Mouse (Mus musculus): ENCODE measurements around the gene Enc1. TPM values are rescaled to one million over a fixed set of nuclear protein-coding genes. Genes with fewer than 3 reads are reported as not detected.
A peak's percentile ranks its signal among the peaks of the same experiment; 100 is the strongest.

Enc1 gene
- total RNA-seq, 2 experiments from 2014 or later, result 2.4 to 2.6 TPM

DNA sequence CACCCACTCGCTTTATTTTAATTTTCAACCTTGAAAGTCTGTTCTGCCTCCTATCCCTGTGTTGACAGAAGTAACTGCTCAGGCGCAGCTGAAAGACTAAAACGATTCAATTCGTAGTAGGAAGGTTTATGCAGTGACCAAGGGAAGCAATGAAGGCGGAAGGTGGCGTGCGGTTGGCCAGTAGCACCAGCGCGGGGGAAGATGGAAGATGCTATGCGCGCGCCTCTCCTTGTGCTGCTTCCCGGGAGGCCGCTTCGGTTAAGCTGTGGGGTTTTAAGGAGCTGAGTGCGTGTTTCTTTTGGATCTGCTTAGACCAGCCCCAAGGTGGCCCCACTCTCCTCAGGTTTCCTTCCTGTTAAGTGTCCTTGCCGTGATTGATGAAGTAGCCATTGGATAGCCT is 15.8 kb upstream of the Enc1 start:
- no peak for DNase-seq (ENCODE audit: low spot score)

DNA sequence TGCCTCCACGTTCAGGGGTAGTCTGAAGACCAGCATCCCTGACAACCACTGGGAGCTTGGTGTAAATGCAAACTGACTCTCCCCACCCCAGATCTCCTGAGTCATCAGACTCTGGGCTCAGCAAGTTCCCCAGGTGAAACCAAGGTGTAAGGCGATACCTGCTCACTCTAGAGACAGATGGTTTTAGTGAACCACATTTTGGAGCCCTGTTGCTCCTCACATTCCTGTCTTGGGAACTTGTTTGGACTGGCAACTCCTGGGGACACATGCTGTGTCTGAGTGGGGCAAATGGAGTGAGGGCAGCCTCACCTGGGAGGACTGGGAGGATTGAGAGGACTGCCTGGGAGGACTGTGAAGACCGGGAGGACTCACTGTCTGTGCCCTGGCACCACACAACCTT is 13.1 kb upstream of the Enc1 start:
- DNase-seq (ENCODE audit: low spot score), result no peak

DNA sequence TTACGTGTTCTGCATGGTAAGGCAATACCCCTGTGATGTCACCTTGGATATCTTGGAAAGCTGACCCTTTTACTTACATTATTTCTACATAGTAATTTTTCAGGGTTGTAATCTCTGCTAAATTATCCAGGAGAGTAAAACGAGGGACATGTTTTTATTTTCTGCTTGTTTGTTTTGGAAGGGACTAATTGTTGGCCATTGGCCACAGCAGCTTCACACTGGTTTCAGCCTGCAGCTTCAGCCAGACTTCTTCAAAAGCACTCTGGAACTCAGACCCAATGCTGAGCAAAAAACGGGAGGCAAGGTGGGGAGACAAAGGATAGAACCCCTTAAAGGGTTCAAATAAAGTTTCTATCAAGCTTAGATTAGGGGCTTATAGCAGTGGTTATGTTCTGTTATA is 10.8 kb upstream of the Enc1 start:
- no peak for DNase-seq (ENCODE audit: low spot score)

GRCm38 (mm10) chr13:97233092-97233491 is 7.8 kb upstream of the Enc1 start:
- no peak for DNase-seq (ENCODE audit: low spot score)

DNA sequence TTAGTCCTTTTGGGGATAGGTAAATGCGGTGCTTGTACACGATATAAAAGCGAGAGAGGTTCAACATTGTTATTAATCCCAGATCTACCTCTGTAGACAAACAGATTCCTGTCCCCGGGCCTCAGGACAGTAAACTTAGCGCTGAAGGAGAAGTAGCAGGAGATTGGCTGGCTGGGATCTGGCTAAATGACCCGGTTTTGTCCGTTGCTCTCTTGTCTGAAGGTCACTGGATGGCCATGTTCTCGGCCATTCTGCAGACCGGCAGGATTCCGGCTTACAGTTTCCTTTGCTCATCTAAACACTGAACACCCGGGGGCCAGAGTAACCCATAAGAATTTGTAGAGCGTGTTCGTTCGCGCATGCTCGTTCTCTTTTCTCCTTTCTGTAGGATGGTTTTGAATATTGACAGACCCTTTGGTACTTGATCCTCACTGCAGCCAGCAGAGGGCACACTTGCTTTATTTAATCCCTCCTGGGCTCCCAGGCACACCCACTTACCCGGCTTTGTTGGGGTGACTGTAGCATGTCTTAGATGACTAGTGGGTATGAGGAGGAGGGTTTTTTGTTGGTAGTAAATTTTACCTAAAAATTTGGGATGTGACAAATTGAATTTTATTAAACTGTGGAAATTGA is 6.0 kb upstream of the Enc1 start:
- DNase-seq (ENCODE audit: low spot score), result peak; percentile 85

DNA sequence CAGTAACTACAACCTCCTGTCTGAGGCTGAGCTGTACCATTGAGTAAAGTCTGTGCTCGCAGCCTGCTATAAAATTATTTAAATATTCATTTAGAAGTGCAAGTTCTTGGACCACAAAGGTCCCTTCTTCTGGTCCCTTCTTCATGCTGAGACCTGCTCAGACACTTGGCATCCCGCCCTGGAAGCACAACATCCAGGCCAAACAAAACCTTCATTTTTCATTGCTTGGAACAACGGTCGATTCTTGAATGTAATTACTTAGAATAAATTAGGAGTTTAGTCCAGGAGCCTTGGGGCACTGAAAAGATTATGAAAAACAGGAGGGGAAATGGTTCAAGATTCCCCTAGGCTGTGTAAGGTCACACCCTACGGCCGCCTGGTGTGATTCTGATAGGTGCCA is 5.0 kb upstream of the Enc1 start:
- DNase-seq (ENCODE audit: low spot score), result no peak

- DNase-seq (ENCODE audit: low spot score), result no peak
These were observed 3.2 kb upstream of the Enc1 start for GRCm38 (mm10) chr13:97237700-97238099.

- DNase-seq (ENCODE audit: low spot score), result no peak
These were observed 2.5 kb upstream of the Enc1 start for GRCm38 (mm10) chr13:97238181-97238981.

DNA sequence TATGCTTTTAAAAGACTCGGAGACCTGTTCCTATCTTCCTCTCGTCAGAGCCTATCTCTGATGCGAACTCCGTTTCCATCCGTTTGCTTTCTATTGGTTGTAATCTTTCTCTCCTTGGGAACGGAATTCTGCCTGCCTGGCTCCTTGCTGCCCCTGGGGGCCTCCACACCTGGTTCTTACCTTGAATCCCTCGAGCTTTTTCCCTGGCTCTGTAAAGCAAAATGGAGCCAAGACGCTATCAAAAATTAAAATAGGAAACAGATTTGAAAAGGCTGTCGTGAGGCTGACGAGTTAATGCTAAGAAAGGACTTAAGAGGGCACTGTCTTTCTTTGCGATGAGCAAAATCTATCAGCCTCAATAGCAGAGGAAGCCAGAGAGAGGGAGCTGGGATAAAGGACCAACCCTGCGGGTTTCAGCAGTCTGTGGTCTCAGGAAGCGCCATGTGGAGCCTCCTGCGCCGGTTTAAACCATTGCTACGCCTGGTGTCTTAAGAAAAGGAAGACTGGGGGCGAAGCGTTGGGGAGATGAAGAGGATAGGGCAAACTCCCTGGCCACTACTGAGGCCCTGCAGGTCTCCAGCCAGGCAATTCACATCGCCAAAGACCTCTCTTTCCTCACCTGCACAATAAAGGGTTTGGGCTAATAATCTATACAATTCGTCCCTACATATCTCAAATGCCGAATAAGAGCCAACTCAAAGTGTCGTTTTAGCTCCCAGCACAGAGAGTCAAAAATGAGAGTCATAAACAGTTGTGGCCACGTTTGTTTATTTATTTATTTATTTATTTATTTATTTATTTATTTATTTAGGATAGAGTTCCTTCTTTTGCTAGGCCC is 1.3 kb upstream of the Enc1 start:
- peak; percentile 48 for DNase-seq (ENCODE audit: low spot score)

- peak; percentile 81 for DNase-seq (ENCODE audit: low spot score)
These were observed 483 bp upstream of the Enc1 start for GRCm38 (mm10) chr13:97240279-97240964.

GRCm38 (mm10) chr13:97241787-97242280 is 929 bp downstream of the Enc1 start:
- DNase-seq (ENCODE audit: low spot score), result no peak

GRCm38 (mm10) chr13:97242716-97243115 is 1.8 kb downstream of the Enc1 start:
- no peak for DNase-seq (ENCODE audit: low spot score)

DNA sequence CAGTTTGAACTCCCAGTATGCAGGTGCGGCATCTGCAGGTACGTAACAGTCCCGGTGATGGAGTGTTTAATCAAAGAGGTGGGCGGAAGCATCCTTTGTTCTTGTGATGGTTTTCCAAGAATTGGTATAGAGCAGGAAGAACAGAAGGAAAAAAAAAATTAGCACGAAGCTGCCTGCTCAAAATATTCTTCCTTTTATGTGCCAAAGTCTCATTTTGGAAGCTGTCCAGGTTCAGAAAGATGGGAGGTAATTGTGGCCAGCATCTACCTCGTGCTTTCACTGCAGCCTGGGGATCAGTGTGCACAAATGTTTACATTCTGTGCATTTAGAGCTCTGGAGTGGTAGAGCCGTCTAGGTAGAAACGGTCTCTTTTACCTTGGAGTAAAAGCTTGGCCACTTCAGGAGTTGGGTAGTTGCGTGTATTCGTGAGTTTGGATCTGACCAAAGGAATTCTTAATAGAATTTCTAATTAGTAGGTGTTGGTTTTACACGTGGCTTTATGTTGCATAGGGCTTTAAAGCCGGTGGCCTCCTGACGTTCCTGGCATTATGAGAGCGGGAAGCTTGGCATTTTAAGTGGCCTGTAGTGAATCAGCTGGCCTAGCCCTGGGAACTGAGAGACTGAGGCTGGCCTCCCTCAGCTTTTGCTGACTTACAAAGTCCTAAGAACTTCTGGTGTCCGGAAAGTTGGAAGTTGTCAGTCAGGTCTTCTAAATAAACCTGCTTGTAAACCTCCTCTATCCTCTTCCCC is 3.2 kb downstream of the Enc1 start:
- no peak for DNase-seq (ENCODE audit: low spot score)

DNA sequence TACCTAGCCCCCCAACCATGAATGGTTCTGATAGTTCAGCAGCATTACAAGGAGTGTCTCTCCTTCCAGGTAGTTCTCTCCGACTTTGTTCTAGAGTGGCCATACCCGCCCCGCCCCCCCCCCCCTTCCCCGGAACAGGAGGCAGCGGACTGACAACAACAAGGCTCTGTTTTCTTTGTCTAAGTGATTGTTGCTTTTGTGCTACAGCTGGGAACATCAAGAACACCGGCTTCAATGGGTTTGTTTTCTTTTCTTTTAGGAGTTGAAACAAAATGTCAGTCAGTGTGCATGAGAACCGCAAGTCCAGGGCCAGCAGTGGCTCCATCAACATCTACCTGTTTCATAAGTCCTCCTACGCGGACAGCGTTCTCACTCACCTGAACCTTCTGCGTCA is 3.8 kb downstream of the Enc1 start:
- no peak for DNase-seq (ENCODE audit: low spot score)

GRCm38 (mm10) chr13:97245157-97245556 is 4.3 kb downstream of the Enc1 start:
- DNase-seq (ENCODE audit: low spot score), result no peak

DNA sequence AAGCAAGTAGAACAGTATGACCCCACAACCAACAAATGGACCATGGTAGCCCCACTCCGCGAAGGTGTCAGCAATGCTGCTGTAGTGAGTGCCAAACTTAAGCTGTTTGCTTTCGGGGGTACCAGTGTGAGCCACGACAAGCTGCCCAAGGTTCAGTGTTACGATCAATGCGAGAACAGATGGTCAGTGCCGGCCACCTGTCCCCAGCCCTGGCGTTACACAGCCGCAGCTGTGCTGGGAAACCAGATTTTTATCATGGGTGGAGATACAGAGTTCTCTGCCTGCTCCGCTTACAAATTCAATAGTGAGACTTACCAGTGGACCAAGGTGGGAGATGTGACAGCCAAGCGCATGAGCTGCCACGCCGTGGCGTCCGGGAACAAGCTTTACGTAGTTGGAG is 5.3 kb downstream of the Enc1 start:
- DNase-seq (ENCODE audit: low spot score), result no peak

DNA sequence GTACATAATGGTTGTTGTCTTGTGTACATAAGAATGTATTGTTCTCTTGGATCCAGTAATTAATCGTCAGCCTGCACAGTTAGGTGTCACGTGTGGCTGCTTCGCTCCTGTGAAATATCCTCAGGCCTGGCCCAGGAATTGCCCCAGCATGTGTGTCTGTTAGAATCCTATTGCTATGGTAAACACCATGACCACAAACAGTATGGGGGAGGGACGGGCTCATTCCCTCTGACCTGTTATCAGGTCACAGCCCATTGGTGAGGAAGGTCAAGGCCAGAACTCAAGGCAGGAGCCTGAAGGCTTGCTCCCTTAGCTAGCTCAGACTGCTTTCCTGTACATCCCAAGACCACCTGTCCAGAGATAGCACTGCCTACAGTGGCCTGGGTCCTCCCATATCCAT is 6.8 kb downstream of the Enc1 start:
- DNase-seq (ENCODE audit: low spot score), result no peak

- no peak for DNase-seq (ENCODE audit: low spot score)
These were observed 8.2 kb downstream of the Enc1 start for GRCm38 (mm10) chr13:97249051-97249461.

GRCm38 (mm10) chr13:97249507-97250078 is 8.7 kb downstream of the Enc1 start:
- DNase-seq (ENCODE audit: low spot score), result no peak

DNA sequence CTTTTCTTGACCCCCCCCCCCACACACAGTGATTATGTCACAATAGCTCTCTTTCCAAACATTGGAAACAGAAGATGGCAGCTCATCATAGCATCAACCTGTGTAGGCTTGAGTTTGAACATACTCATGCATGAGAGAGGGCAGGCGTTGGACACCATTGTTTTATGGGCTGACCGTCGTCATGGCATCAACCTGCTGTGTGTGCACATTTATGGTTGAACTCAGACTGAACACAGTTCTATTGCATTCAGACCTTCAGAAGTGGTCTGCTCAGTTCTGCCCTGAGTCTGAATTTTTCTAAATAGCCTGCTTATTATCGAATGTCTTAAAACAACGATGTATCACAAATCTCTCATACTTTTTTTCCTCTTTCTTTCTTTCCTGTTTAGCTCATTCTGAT is 9.2 kb downstream of the Enc1 start:
- DNase-seq (ENCODE audit: low spot score), result no peak
